Mouse (Mus musculus) layer of hippocampus, postnatal 14 days (tissue): ENCODE data around the gene Elp4. TPM values are rescaled to one million over a fixed set of nuclear protein-coding genes. Genes with fewer than 3 reads are reported as not detected.

Experiments
- DNase-seq, 2 experiments: peaks; one replicate each; pipeline ENCODE4 v3.0.0; 2021 to 2022; ENCODE audit warnings: low spot score in 2 of 2, mixed read lengths in 1 of 2
- total RNA-seq, 2 experiments: library from RNA; stranded (reverse); gene quantifications; 2 replicates each; pipeline ENCODE4 v1.2.3; 2021

Gene Elp4
- total RNA-seq, 2 experiments from 2014 or later = 19.6 to 20.9 TPM

DNA sequence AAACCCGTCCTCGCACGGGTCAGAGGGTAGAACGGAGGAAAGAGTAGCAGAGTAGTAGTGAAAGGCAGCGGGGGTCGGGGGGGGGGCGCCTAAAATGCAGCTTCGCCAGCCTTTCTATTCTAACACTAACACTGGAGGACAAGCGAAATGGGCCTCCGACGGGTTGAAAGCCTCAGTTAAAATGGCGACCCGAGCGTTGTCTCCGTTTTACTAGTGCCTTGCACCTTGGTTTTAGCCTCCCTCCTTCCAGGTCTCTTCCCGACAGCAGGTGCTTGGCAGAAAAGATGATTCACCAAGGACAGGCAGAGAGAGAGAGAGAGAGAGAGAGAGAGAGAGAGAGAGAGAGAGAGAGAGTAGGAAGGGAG, 231.8 kb downstream of the Elp4 start:
- no peak for DNase-seq

DNA sequence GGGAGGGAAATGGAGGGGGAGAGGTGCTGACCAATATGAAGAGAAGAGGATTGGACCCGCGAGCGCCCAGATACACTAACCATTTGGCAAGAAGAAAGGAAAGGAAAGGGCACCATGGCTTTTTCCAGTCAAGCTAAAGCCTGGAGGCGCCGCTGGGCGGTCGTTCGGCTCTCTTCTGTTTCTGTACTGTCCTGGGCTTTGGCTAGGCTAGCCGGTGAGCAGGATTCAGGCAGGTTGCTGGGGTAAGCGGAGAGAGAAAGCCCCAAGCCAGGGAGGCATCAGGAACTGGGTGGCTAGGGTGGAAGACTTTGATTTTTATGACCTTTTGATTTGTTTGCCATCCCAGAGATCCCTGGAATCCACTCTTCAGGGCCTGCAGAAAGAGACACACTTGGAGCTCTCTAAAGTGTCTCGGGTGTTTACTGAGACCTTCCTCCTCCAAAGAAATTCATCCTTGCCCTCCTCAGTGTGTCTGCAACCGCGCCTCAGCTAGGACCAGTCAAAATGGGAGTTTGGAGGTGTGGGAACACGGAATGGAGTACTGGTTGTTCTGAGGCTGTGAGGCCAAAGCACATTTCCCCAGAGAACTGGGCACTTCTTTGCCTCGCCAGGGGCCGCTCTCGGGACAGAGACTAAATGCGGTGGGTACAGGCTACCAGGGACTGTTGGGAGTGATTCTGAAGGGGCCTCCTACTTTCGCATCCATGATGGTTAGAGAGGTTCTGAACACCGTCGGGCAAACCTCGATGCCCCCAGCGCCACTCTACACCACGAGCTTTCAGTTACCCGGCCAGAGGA, 232.4 kb downstream of the Elp4 start:
- no peak for DNase-seq

DNA sequence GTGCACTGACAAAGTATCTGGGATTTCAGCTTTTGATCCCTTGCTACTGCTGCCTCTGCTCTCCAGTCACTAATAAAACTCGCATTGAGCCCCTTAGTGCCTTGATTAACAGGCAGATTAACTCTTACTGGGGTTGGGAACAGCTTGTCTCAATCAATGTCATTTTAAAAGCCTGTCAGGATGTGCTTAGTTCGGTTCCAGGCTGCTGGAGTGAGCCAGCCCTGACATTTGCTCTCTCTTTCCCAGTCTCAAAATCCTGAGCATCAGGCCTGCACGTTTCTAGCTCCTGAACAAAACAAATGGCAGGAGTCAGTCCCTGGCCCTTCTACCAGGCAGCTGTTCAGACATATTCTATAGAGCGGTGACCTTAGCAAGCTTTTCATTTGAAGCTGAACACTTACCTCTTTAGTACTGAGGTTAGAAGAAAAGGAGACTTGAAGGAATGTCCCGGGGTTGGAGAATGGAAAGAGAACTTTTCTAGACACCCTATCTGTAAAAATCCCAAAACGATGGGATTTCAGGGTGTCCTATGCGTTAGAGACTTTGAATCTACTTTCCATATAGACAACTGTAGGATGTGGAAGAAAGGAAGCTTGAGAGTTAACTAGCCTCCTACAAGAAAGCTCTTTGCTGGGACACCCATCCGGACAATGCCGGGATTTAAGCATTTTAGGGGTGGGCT, 233.1 kb downstream of the Elp4 start:
- DNase-seq = no peak

DNA sequence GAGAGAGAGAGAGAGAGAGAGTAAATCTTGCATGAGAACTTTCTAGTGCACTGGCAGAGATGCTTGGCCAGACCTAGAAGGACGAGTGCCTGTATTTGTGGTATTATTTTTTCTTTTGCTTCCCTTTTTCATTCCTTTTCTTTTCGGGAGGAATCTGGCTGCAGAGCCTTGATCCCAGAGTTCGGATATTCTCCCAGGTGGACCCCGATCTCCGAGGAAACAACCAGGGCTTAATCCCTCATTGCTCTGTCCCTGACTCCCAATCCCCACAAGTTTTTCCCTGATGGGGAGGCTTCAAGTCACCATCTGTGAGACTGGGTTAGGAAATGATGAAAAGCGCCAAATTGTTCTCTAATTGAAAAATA, 233.7 kb downstream of the Elp4 start:
- no peak for DNase-seq

DNA sequence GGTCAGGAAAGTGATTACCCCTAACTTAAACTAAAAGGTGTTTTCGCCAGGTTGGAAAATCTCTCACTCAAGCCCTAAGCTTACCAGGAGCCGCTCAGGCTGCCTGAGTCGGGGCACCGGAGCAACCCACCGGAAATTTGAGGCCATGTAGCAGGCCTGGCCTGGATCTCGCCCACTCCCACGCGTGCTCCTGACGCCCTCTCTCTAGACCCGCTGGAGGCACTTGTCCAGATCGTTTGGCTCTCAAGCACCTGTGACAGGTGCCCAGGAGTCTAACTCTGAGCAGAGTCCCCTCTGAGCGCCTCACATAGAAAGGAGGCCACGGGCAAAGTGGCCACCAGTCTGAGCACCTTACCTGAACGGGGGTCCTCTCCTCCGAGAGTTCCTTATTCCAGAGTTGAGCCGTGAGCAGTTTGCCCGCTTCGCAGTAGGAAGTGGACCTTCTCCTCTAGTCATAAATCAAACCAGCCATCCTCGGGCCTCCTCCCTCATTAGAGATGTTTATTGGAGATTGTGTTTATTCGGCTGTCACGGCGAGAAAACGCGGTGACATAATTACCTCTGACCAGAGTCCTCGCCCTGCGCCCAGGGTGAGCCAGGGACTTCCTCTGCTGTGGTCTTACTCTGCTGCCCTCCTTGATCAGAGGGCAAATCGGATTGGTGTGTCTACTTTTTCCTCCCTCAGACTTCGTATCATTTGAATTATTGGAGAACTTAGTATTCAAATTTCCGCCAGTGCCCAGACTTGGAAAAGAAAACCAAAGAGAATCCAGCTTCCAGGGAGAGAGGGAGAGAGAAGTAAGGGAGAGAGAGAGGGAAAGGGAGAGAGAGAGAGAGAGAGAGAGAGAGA, 234.3 kb downstream of the Elp4 start:
- no peak for DNase-seq

DNA sequence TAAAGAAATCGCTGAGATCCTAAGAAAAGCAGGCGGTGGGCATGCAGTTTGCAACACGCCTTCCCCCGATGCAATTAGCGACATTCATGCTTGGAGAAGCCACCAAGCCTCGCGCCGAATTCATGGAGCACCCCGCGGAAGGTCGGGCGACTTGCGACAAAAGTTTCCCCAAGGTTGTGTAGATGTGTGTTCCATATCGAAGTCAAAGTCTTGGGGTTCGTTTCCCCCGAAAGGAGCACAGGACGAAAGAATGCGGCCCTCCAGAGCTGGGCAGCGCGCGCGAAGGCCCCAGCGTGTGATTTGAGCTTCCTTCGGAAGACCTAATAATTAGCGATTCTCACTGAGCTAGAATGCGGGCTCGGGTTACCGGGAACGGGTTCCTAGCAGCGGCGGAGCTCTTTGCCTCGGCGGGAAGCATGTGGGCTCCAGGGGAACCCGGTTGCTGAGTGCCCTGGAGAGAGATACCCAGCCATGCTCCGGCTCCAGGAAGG, 234.9 kb downstream of the Elp4 start:
- DNase-seq = no peak

DNA sequence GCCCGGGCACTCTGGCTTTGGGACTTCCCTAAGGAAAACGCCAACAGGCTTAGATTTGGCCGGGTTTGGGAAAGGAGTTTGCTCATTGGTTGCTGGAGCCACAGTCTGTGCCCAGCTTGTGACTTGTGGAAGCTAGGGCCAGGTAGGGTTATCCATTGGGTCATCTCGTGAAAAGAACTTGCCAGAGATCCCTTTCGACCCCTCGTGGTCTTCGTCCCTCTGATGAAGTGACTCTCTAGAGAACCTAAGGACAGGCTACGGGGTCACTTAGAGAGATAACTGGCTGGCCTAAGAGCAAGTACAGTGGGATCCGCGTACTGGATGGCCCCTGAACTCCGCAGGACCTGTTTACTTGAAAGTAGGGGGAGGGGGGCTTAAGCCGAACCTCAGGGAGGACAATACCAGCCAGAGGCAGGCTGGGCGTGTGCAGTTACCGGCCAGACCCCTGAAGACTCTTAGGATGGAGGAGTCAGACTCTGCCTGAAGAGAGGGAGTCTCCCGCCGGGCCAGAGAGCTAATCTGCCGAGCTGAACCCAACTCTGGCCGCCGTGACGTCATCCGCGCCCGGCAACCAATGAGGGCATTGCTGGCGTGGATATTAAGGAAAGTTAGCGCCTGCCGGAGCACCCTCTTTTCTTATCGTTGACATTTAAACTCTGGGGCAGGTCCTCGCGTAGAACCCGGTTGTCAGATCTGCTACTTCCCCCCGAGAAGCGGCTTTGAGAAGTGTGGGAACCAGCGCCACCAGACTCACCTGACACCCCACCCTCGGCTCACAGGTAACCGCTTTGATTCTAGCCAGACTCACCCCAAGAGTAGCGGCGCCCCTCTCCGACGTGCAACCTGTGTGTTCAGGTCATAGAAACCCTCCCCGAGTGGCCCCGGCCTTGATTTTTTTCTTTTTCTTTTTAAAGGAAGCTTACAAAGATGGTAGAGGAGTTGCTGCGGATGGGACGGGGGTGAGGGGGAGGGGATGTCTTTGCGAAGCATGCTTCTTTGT, 235.8 kb downstream of the Elp4 start, which contains the start of gene Pax6:
Gene Pax6 (plus strand): TSS at position 630 of the 1,000 bp plus-strand sequence.
- DNase-seq = no peak

DNA sequence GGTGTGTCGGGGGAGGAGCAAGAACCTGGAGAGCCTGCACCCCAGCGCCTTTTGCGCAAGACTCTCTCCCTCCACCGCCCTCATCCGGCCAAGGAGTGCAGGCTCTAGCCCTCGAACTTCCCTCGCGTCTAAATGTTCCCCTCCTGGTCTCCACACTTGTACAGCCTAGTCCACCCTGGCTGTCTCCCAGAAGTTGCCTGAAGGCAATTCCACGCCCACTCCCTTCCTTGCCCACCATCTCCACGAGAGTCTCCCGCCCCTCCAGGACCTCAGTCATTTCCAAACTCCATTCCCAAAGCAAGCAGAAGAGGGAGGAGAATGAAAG, 236.8 kb downstream of the Elp4 start:
- no peak for DNase-seq

DNA sequence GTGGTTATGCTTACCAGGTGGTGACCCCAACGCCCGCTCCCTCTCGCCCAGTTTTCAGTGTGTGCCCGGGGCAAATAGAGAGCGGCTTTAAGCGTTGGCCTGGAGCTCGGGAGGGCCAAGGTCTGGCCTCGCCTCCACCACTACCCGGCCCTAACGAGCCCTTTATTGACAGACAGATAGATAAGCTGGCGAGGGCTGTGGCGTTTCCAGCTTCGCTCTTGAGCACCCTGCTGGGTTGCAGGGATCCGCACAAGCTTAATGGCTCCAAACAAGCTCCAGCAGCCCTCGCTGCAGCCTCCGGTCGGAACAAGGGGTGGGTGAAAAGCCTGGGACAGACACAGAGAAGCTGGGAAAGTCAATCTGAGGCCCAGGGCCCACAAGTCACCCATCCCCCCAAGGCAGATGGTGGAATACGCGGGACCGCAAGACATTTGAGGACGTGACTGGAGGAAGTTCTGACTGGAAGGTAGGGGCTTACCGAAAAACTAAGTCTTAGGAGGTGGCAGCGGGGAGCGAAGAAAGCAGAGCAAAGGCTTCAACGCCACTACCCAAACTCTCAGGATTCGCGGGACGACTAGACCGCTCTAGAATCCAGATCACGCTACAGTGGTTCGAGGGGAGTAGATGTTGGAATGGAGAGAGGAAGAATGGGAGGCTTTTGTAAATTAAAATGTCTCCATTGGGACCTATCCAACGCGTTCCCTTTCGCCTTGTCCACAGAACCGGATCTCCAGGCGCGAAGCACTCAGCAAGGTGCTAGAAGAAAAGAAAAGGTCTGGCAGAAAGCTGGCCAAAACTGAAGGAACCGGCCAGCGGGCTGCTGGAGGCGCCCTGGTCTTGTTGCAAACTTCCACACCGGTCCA, 237.4 kb downstream of the Elp4 start:
- DNase-seq = no peak

DNA sequence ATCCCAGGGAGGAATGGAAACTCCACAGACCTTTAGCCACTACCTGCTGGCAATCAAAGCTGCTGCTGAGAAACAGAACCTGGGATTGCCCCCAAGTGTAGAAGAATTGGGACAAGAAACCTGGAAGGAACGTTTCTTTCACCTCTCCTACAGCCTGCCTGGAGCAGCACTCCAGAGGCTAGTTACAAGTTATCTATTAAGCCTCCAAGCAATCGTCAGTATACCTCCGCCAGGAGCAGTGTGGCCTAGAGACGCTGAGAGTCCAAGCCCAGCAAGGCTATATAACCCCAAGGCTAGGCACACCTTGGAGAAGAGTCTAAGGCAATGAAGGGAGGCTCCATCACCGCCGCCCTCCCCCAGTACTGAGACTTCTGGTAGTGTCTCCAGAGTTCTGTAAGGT, 238.0 kb downstream of the Elp4 start:
- DNase-seq = no peak

DNA sequence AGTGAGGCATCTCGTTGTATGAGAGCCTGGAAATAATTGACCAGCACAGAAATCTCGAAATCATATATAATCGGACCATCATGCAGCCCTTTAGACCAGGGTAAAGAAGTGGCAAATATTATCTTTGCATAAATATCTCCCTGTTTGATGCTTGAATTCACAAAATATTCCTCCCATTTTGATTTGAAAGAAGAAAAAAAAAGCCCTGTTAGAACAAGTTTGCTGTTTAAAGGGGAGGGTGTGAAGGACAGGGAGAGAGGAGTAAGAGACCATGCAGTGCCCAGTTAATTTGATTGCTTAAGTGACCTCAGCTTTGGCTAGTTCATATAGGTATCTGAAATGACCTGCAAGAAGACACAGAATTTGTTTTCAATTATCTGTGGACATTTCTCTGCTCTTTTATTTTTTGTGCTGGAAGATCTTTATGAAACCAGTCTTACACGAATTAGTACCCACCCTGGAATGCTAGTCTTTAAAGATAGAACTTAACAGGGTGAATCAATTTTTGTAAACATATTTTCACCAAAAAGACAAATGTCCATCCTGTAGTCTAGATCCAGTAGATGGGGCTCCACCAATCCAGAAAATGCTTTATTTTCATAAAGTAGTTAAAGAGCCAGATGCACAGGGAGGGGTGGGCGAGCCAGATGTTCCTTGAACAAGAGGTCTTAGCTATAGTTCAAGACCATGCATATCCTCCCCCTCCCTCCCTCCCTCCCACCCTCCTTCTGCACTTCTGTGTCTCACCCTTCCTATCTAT, 238.7 kb downstream of the Elp4 start:
- DNase-seq = no peak

DNA sequence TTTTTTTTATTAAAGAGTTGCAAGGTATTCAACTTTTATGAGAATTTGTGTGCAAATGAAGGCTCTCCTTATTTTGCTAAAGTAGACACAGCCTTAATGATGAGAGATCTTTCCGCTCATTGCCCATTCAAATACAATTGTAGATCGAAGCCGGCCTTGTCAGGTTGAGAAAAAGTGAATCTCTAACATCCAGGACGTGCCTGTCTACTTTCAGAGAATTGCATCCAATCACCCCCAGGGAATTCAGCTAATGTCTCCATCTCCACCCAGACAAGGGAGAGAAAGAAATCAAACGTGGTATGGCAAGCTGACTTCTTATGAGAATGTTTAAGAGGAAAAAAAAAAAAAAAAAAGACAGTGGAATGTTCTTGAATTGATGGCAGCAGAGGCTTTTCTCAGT, 239.4 kb downstream of the Elp4 start:
- no peak for DNase-seq

DNA sequence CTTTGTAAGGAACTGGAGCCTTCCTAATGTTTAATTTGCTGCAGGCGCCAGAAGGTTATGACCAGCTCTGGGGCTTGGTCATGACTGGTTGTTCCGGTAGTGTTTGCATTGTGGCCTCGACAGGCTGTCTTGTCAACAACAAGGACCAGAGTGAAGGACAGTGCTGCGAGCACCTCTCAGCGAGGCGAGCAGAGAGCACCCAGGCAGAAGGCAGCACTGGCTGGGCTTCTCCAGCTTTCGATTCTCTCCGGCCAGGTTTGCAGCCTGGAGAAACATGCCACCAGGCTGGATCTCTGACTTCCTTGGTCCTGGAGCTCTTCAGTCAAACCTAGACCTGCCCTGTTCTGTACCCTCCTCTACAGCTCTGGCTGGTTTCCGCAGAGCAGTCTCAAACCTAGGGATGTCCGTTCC, 241.3 kb downstream of the Elp4 start:
- DNase-seq = no peak

DNA sequence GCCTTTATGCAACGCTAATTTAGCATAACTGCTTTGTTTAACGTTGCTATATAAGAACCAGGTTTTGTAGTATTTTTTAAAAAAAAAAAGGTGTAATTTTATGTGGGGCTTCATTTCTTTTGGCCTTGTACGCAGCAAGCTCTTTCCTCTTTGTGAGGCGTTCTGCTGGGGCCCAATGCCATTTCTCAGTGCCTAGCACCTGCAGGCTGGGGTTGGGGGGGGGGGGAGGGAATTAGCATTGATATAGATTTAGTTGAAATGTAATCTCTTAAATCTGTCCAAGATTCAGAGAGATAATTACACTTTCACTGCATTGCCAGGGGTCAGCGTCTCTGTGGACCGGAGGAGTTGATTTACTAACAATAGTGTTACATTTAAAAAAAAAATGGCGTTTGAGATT, 241.8 kb downstream of the Elp4 start:
- no peak for DNase-seq

DNA sequence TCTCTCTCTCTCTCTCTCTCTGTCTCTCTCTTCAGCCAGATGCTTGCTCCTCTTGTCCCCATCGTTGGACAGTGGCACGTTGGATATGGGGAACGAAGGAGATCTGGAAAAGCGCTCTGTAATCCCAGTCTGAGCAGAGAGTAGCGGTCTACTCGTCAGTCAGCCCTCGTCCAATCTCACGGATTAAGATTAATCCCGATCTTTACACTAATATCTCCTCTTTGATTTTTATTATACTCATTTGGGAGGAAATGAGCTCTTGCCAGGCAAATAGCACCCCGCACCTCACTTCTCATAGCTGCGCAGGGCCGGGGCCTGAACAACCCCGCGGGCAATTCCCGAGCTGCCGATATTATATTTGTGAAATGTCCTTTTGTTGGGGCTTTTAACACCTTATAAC, 242.2 kb downstream of the Elp4 start:
- no peak for DNase-seq

DNA sequence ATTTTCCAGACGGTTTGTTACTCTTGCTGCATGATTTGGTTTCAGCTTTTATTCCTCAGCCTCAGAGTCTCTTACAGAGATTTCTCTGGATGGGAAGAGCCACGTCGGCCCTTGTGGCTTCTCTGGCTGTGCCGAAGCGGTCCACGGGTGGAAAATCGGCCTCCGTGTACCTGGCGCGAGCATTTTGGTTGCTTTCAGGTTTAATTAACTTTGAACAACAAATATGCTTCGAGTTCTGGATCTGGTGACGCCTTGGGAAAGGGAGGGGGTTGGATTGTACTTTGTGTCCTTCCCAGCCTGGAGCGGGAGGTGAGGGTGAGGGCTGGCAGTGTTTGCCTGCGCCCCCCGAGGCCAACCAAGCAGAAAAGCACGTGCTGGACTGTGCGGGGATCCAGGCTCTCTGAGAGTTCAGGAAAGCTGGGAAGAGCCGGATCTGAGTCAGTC, 242.7 kb downstream of the Elp4 start:
- no peak for DNase-seq

DNA sequence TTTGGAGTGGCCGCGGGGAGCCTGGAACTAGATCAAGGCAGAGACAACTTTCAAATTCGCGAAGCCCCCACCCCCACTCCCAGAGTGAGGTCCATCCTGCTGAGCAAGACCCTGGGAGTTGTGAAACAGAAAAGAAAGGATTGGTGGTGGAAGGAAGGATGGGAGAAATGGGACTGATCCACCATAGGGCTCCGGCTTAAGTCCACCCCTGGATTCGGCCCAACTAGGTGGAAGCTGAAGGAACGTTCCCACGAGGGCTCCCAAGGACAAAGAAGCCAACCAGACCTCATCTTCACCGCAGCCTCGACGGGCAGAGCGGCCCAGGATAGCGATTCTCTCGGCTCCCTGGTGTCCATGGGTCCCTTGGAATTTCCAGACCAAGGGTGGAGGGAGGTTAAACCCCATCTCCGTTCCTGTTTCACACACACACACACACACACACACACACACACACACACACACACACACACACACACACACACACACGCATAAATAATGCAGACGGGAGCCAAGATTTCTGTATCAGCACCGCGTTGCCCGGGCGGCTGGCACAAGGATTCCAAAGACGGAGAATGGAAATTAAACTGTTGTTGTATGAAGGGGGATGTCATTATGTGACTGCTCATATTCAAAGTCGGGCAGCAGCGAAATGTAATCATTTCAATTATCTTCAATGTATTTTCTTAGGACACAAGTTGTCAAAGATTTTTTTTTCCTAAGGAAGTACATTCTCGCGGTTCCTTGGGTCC, 243.3 kb downstream of the Elp4 start:
- no peak for DNase-seq
